Mouse (Mus musculus): Measurements from ENCODE around the gene Gstp3.

DNA sequence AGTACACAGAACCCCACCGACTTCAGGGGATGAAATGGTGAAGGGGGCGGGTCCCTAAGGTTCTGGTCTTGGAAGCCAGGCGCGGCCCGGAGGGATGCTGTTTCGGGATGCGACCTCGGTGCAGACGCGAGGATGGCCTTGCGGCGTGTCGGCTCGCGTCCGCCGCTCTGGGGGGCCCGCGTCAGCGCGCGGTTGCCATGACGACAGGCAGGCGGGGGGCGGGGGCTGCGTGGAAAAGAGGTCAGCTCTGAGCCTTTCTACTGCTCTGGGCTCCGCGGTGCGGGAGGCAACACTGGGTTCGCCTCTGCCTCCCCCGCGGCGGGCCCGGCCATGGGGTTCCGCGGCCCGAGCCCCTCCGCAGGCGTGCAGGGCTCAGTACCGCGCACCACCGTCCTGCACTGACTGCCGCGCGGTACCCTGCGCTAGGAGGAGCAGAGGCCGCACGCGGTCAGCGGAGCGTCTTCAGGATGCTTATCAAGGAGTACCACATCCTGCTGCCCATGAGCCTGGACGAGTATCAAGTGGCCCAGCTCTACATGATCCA is 41.4 kb upstream of the Gstp3 start:
- TF ChIP-seq POLR2A (IDR thresholded peaks at IDR 0.05; ENCODE audit: extremely low read depth, insufficient read depth, low read length) (peak; percentile 46; the same call in 1 of the 2 replicates), CTCF (IDR thresholded peaks at IDR 0.05; ENCODE audit: extremely low read depth, insufficient read depth, low read length) (no peak)
